Mouse (Mus musculus): ENCODE results near the gene Nxnl1.

The Nxnl1 gene

GRCm38 (mm10) chr8:71586891-71587290, 20.5 kb upstream of the Nxnl1 start:
- DNase-seq (ENCODE audit: low read depth, low spot score) = no peak

GRCm38 (mm10) chr8:71580201-71580600, 13.8 kb upstream of the Nxnl1 start:
- no peak for DNase-seq (ENCODE audit: low read depth, low spot score)

DNA sequence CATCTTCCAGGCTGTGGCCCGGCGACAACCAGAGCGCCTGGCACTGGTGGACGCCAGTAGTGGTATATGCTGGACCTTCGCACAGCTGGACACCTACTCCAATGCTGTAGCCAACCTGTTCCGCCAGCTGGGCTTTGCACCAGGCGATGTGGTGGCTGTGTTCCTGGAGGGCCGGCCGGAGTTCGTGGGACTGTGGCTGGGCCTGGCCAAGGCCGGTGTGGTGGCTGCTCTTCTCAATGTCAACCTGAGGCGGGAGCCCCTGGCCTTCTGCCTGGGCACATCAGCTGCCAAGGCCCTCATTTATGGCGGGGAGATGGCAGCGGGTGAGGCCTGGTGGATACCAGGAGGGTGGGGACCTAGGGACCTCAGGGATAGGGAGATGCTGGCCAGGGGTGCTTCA, 13.1 kb upstream of the Nxnl1 start:
- DNase-seq (ENCODE audit: low read depth, low spot score) = peak; percentile 78

- DNase-seq (ENCODE audit: low read depth, low spot score) = no peak
These were observed 12.6 kb upstream of the Nxnl1 start for GRCm38 (mm10) chr8:71579009-71579408.

DNA sequence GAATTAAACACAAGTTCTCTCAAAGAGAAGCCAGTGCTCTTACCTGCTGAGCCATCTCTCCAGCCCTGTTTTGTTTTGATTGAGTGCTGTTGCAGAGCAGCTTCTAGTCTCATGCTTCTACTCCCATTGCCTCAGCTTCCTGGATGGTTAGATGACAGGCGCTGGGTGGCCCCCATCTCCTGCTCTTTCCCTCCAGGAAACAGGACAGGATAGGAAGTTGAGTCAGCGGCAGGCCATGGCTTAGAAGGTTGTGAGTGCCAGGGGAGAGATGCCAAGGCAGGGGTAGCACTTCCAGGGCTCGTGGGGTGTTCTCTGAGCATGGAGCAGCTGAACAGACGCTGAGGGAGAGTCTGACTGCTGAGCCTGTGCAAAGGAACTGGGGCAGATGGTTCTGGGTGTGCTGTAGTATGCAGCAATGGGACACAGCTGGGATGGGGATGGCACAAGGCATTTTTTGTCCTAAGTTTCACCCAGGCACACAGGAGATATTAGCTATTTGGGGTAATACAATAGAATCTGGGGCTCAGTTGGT, 11.5 kb upstream of the Nxnl1 start:
- DNase-seq (ENCODE audit: low read depth, low spot score) = no peak

DNA sequence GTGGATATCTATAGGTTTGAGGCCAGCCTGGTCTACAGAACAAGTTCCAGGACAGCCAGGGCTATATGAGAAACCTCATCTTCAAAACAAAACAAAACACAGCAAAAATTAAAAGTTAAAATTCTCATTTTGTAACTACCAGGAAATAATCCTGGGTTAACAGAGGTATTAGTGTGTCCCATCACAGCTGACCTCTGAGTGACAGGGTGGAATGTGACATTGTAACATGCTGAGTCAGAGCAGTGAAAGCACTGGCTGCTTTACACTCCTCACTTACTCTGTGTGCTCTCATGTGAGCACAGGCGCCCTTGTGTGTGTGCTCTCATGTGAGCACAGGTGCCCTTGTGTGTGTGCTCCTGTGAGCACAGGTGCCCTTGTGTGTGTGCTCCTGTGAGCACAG, 8.6 kb upstream of the Nxnl1 start:
- DNase-seq (ENCODE audit: low read depth, low spot score) = no peak

DNA sequence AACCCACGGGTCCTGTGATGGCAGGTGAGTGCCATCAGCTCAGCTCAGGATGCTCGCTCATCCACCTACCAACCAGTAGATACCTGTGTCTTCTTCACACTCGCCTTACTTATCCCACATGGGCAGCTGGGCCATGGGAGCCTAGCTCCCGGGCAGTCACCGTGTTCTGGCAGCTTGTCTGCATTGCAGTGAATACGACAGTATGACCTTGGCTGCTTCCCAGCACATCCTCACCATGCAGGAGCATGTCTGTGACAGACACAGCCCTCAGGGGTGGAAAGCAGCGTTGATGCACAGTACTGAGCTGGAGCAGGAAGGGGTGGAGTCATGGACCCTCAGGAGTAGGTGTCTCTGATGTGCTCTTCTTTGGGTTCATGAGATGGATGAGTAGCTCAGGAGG, 8.0 kb upstream of the Nxnl1 start:
- DNase-seq (ENCODE audit: low read depth, low spot score) = no peak

DNA sequence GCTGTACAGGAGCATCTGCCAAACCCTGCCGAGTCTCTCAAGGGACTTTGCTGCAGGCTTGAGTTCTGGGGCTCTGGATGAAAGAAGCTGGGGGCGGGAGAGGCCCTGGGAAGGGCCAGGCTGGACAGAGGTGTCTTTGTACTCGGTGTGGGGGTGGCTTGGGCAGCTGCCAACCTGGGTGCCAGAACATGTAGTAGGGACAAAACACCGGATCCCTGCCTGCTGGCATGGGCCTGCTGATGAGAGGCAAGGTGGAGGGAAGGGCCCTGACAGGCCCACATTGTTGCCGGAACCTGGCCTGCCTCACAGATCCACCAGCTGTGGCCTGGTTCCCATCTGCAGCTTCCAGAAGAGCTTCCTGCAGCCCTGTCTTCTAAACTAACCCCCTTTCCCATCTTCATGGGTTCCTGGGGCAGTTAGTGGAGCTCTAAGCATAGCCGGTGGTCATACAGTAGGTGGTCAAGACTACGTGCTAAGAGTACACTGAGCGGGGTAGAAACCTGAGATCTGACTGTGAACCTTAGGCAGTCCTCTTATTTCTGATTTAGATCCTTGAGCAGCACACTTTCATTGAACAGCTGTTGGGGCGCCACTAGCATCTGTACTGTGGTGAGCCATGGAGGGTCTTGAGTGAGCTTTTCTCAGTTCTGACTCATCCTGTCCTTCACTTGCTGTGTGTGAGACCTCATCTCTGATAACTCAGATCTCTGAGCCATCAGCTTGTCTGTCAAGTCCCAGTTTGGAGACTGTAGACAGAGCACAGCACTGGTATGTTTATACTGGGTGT, 6.6 kb upstream of the Nxnl1 start:
- no peak for DNase-seq (ENCODE audit: low read depth, low spot score)

GRCm38 (mm10) chr8:71572077-71572476, 5.7 kb upstream of the Nxnl1 start:
- no peak for DNase-seq (ENCODE audit: low read depth, low spot score)

GRCm38 (mm10) chr8:71570291-71570954, 4.0 kb upstream of the Nxnl1 start:
- peak; percentile 89 for DNase-seq (ENCODE audit: low read depth, low spot score)

- DNase-seq (ENCODE audit: low read depth, low spot score) = peak; percentile 79
These were observed 3.2 kb upstream of the Nxnl1 start for GRCm38 (mm10) chr8:71569366-71570290.

DNA sequence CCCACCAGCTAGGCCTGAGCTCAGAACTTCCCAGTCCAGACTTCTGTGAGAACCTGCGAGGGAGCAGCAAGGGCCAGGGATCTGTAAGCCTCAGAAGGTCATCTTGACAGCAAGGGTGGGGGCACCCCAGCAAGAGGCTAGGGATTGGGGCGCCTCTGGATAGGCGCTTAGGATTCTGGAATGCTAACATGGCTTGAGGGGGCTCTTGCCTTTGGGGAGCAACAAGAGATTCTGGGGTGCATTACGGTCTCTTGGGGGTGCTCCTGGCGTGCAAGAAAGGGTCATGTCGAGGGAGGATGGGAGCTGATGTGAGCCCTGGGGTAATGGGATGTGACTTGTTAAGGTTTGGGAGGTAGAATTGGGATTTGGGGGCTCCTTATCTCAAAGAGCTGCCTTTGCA, 2.5 kb upstream of the Nxnl1 start:
- DNase-seq (ENCODE audit: low read depth, low spot score) = no peak

- DNase-seq (ENCODE audit: low read depth, low spot score) = peak; percentile 84
These were observed 2.1 kb upstream of the Nxnl1 start, which contains the start of gene Slc27a1 for GRCm38 (mm10) chr8:71568387-71568937. Gene Slc27a1 (plus strand): TSS chr8:71568882.

- DNase-seq (ENCODE audit: low read depth, low spot score) = no peak
These were observed 1.2 kb upstream of the Nxnl1 start for GRCm38 (mm10) chr8:71567587-71567986.

- no peak for DNase-seq (ENCODE audit: low read depth, low spot score)
These were observed 2.4 kb downstream of the Nxnl1 start for GRCm38 (mm10) chr8:71563992-71564391.

- peak; percentile 51 for DNase-seq (ENCODE audit: low read depth, low spot score)
These were observed 3.6 kb downstream of the Nxnl1 start for GRCm38 (mm10) chr8:71562751-71563150.

DNA sequence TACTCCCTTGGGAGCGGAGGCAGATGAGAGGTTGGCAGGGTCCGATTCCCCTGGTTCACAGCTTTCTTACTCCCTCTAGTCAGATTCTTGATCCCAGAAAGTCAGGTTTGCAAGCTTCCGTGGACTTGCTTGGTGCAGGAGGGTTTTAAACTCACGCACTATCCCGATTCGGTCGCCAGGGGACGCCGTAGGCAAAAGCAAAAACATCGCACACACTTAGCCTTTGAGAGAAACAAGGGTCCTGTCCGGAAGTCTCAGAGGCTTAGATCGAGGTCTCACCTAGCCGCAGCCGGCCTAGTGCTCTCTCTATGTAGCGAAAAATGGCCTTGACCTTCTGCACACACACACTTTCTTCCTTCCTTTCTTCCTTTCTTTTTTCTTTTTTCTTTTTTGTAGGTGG, 5.0 kb downstream of the Nxnl1 start:
- peak; percentile 59 for DNase-seq (ENCODE audit: low read depth, low spot score)

DNA sequence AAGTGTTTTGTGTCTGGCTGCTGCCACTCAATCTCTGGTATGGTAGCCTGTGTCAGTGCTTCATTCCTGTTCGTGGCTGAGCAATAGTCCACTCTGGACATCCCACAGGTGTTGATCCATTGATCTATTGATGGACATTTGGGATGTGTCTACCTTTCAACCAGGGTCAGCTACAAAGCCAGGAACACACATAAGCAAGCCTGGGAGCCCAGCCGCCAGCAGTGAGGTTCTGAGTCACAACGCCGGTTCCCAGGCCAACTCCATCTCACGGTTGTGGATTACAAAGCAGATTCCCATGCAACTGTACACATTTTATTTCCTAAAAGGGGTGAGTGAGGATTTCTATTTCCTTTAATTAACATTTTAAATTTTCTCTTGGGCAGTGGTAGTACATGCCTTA, 5.6 kb downstream of the Nxnl1 start:
- DNase-seq (ENCODE audit: low read depth, low spot score) = no peak

DNA sequence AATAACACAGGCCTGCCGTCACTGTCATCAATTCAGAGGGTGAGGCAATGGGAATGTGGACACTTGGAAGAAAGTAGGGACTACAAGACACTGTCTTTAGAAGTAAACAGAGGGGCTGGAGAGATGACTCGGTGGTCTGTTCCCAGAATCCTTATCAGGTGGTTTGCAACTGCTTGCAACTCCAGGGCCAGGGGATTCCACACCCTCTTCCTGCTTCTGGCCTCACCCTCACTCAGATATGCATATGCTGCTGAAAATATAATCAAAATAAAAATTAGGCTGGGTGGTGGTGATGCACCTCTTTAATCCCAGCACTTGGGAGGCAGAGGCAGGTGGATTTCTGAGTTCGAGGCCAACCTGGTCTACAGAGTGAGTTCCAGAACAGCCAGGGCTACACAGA, 6.3 kb downstream of the Nxnl1 start:
- no peak for DNase-seq (ENCODE audit: low read depth, low spot score)

DNA sequence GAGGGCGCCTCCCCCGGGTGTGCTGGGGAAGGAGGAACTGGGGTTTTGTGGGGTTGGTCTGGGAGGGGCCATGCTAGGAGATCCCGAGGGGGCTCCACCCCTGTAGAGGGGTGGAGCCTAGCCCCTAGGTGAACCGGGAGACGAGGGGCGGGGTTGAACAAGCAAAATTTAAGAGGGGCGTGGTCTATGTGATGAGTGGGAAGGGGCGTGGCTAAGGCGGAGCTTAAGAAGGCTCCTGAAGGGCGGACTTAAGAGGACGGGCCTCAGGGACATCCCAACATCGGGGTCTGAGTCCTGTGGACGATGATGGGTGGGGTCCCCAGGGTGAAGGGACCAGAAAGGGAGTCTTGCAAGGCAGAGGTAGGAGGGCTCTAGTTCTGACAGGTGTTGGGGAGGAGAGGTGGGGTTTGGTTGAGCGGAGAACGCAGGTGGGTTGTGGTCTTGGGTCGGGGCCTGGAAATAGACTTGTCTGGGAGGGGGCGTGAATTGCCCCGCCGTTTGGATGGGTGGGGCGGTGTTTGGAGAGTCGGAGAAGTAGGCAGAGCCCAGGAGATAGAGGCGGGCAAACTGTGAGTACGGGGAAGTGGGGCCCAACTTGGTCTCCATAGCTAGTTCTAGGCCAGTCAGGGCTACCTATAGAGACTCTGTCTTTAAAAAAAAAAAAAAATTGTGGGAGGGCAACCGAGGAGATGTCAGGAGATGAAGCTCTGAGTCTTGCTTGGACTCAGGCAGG, 7.3 kb downstream of the Nxnl1 start:
- peak; percentile 56 for DNase-seq (ENCODE audit: low read depth, low spot score)

Measured in skeletal muscle tissue, adult 2 months (tissue).